Comparison of ENCODE assay signal across 14 mouse cellular contexts in genomic region chr14:25389314-25389713, GRCm38 (mm10).
DNase-seq lines count a peak whose midpoint lies in the region; ATAC-seq and TF ChIP-seq lines count a peak whose summit lies in the region.
"Had no signal": no experiment of that assay in that cellular context is flagged by ENCODE, and none has a peak within 500 bp of the region (broad histone marks: within the 10 kb centered on the region; RNA-seq: fewer than 3 reads in every experiment).

No protein-coding gene starts in this region.

- TF ChIP-seq CTCF in midbrain, postnatal 0 days (IDR thresholded peaks at IDR 0.05) = no peak

- H3K4me1 ChIP-seq in hindbrain, embryonic 12.5 days = peaks cover 8% of the 10 kb centered on the region; the same call in 1 of the 2 replicates
- H3K4me1 ChIP-seq in hindbrain, embryonic 11.5 days (replicated peaks; ENCODE audit: control insufficient read depth, insufficient read depth, low read length) = no peaks in the 10 kb centered on the region
- H3K4me1 ChIP-seq in midbrain, embryonic 12.5 days = peaks cover 12% of the 10 kb centered on the region
- H3K4me1 ChIP-seq in midbrain, postnatal 0 days (ENCODE audit: insufficient read depth, low read length) = no peaks in the 10 kb centered on the region
- peaks cover 6% of the 10 kb centered on the region; the same call in 1 of the 2 replicates for H3K4me1 ChIP-seq in stomach, embryonic 16.5 days (ENCODE audit: control insufficient read depth, insufficient read depth, low read length)

- H3K4me3 ChIP-seq in hindbrain, embryonic 12.5 days = no peak overlapping the region
- no peak overlapping the region for H3K4me3 ChIP-seq in hindbrain, embryonic 11.5 days (ENCODE audit: low read depth, low read length)
- H3K4me3 ChIP-seq in midbrain, embryonic 12.5 days = no peak overlapping the region
- H3K4me3 ChIP-seq in midbrain, postnatal 0 days (ENCODE audit: low read depth, low read length) = no peak overlapping the region
- no peak overlapping the region for H3K4me3 ChIP-seq in stomach, embryonic 16.5 days (replicated peaks; ENCODE audit: low read length)
- H3K4me3 ChIP-seq: limb, embryonic 15.5 days had no signal

- ATAC-seq in hindbrain, embryonic 12.5 days (ENCODE audit: low FRiP score) = peak; percentile 22; the same call in 1 of the 2 replicates
- ATAC-seq in hindbrain, embryonic 11.5 days (ENCODE audit: low FRiP score) = no peak
- peak; percentile 47; the same call in 1 of the 2 replicates for ATAC-seq in midbrain, embryonic 12.5 days (ENCODE audit: low FRiP score, low read depth)
- no peak for ATAC-seq in midbrain, postnatal 0 days (ENCODE audit: low FRiP score)
- ATAC-seq in granulocyte monocyte progenitor cell, adult 5-6 weeks (replicated peaks; ENCODE audit: poor library complexity, severe bottlenecking) = peak; percentile 21
- ATAC-seq in stomach, embryonic 16.5 days (ENCODE audit: insufficient read depth, low FRiP score) = peak; percentile 68; the same call in 1 of the 2 replicates
- ATAC-seq: CD4-positive, CD25-positive, alpha-beta regulatory T cell, adult 4 months; forebrain, embryonic 14.5 days; hindbrain, postnatal 0 days had no signal

- DNase-seq in hindbrain, embryonic 11.5 days (ENCODE audit: low spot score) = no peak
- DNase-seq in midbrain, postnatal 0 days (ENCODE audit: low spot score) = no peak
- no peak for DNase-seq in adrenal gland, postnatal 36 days
- DNase-seq in left cerebral cortex, postnatal 10 days (ENCODE audit: extremely low spot score in 1 of 2, low spot score in 2 of 2) = no peak
- DNase-seq: cerebellum, postnatal 25 days; heart, adult 18-20 months had no signal

- H3K27ac ChIP-seq in hindbrain, embryonic 12.5 days = no peak overlapping the region
- H3K27ac ChIP-seq in hindbrain, embryonic 11.5 days (ENCODE audit: low read depth, low read length) = no peak overlapping the region
- H3K27ac ChIP-seq in midbrain, embryonic 12.5 days (replicated peaks) = peak overlapping the region; percentile 17; the same call in 1 of the 2 replicates
- H3K27ac ChIP-seq in midbrain, postnatal 0 days (ENCODE audit: low read depth, low read length) = no peak overlapping the region
- no peak overlapping the region for H3K27ac ChIP-seq in stomach, embryonic 16.5 days (ENCODE audit: low read length)
- H3K27ac ChIP-seq: hindbrain, postnatal 0 days; limb, embryonic 15.5 days had no signal

- WGBS in hindbrain, embryonic 12.5 days = 5% methylated on average over 2 of the region's 2 CpGs
- WGBS in hindbrain, embryonic 11.5 days = 9% methylated on average over 2 of the region's 2 CpGs
- 16% methylated on average over 2 of the region's 2 CpGs for WGBS in midbrain, embryonic 12.5 days
- 12% methylated on average over 2 of the region's 2 CpGs for WGBS in midbrain, postnatal 0 days
- WGBS in stomach, embryonic 16.5 days = 10% methylated on average over 2 of the region's 2 CpGs

- intact Hi-C loops in left cerebral cortex, postnatal 10 days (cut with DNase I) = no loop called here

- H3K9me3 ChIP-seq in hindbrain, embryonic 12.5 days (replicated peaks) = no peaks in the 10 kb centered on the region
- no peaks in the 10 kb centered on the region for H3K9me3 ChIP-seq in hindbrain, embryonic 11.5 days (ENCODE audit: control insufficient read depth, low read length)
- H3K9me3 ChIP-seq in midbrain, embryonic 12.5 days = no peaks in the 10 kb centered on the region
- no peaks in the 10 kb centered on the region for H3K9me3 ChIP-seq in midbrain, postnatal 0 days (ENCODE audit: low read length)
- H3K9me3 ChIP-seq in stomach, embryonic 16.5 days (replicated peaks; ENCODE audit: control insufficient read depth, low read length) = no peaks in the 10 kb centered on the region
- H3K9me3 ChIP-seq: limb, embryonic 15.5 days had no signal

- no peak overlapping the region for H3K9ac ChIP-seq in hindbrain, embryonic 12.5 days
- no peak overlapping the region for H3K9ac ChIP-seq in hindbrain, embryonic 11.5 days (ENCODE audit: low read depth, low read length)
- no peak overlapping the region for H3K9ac ChIP-seq in midbrain, embryonic 12.5 days (replicated peaks)
- H3K9ac ChIP-seq in midbrain, postnatal 0 days (replicated peaks; ENCODE audit: low read length, poor library complexity, severe bottlenecking) = no peak overlapping the region
- H3K9ac ChIP-seq in stomach, embryonic 16.5 days (ENCODE audit: low read length) = no peak overlapping the region
- H3K9ac ChIP-seq: limb, embryonic 15.5 days had no signal

- H3K27me3 ChIP-seq in hindbrain, embryonic 12.5 days = peaks cover 3% of the 10 kb centered on the region; the same call in 1 of the 2 replicates
- H3K27me3 ChIP-seq in hindbrain, embryonic 11.5 days (ENCODE audit: control insufficient read depth, insufficient read depth, low read length) = no peaks in the 10 kb centered on the region
- 0 out of 2 replicates have a peak, but pooled peaks cover 6% of the 10 kb centered on the region for H3K27me3 ChIP-seq in midbrain, embryonic 12.5 days
- no peaks in the 10 kb centered on the region for H3K27me3 ChIP-seq in midbrain, postnatal 0 days (ENCODE audit: insufficient read depth, low read length)
- no peaks in the 10 kb centered on the region for H3K27me3 ChIP-seq in stomach, embryonic 16.5 days (ENCODE audit: control insufficient read depth, insufficient read depth, low read length)
- H3K27me3 ChIP-seq: limb, embryonic 15.5 days had no signal

- H3K36me3 ChIP-seq in hindbrain, embryonic 12.5 days = no peaks in the 10 kb centered on the region
- no peaks in the 10 kb centered on the region for H3K36me3 ChIP-seq in hindbrain, embryonic 11.5 days (ENCODE audit: control insufficient read depth, insufficient read depth, low read length)
- no peaks in the 10 kb centered on the region for H3K36me3 ChIP-seq in midbrain, embryonic 12.5 days
- H3K36me3 ChIP-seq in midbrain, postnatal 0 days (ENCODE audit: insufficient read depth, low read length) = no peaks in the 10 kb centered on the region
- H3K36me3 ChIP-seq in stomach, embryonic 16.5 days (ENCODE audit: control insufficient read depth, insufficient read depth, low read length) = no peaks in the 10 kb centered on the region
- H3K36me3 ChIP-seq: limb, embryonic 15.5 days had no signal

- H3K4me2 ChIP-seq in hindbrain, embryonic 12.5 days (replicated peaks) = no peak overlapping the region
- no peak overlapping the region for H3K4me2 ChIP-seq in hindbrain, embryonic 11.5 days (replicated peaks; ENCODE audit: low read depth, low read length)
- no peak overlapping the region for H3K4me2 ChIP-seq in midbrain, embryonic 12.5 days (replicated peaks)
- H3K4me2 ChIP-seq in midbrain, postnatal 0 days (ENCODE audit: low read depth, low read length, poor library complexity, severe bottlenecking) = no peak overlapping the region
- no peak overlapping the region for H3K4me2 ChIP-seq in stomach, embryonic 16.5 days (ENCODE audit: low read depth, low read length)
- H3K4me2 ChIP-seq: limb, embryonic 15.5 days had no signal

Comparison
In these comparisons a context has a peak if more than half of its experiments do, and no peak if none do; other contexts are left out.
1. ATAC-seq: peak in hindbrain, embryonic 12.5 days (single experiment), midbrain, embryonic 12.5 days (single experiment), granulocyte monocyte progenitor cell, adult 5-6 weeks (single experiment) and stomach, embryonic 16.5 days (single experiment); none in hindbrain, embryonic 11.5 days (single experiment) and midbrain, postnatal 0 days (single experiment).